Mouse (Mus musculus) adrenal gland, adult 10 weeks (tissue): ENCODE results near the gene Cfap44. TPM values are rescaled to one million over a fixed set of nuclear protein-coding genes. Genes with fewer than 3 reads are reported as not detected.

Source experiments
- polyA plus RNA-seq: library from polyadenylated mRNA; stranded (reverse); fragments of 350-450 nt; fragmentation: Illumina TruSeq; extraction: RNeasy Lipid Tissue Mini Kit (QIAGEN cat#74804); gene quantifications from one replicate; pipeline ENCODE4 v1.2.3, GENCODE M21; 2014; ENCODE audit warnings: low read depth, low replicate concordance

Cfap44 gene
- 1.6 TPM for polyA plus RNA-seq

GRCm38 (mm10) chr16:44394577-44395243, at the start of gene Cfap44:
Gene Cfap44, plus strand, starts transcription at chr16:44394796.

GRCm38 (mm10) chr16:44347071-44347901, 47.3 kb upstream of the Cfap44 start, which contains the start of gene Spice1:
Gene Spice1, plus strand, starts transcription at chr16:44347121.

Other genes with a start within 250 kb of the Cfap44 start
- gene Usf3, start 221.6 kb upstream of the Cfap44 start, polyA plus RNA-seq = 20.5 TPM
- gene Sidt1, start 61.6 kb upstream of the Cfap44 start, polyA plus RNA-seq = 4.0 TPM
- 19.4 TPM for gene Spice1, start 47.7 kb upstream of the Cfap44 start, polyA plus RNA-seq
- 15.8 TPM for gene Boc, start 164.1 kb downstream of the Cfap44 start, polyA plus RNA-seq